Mouse (Mus musculus) frontal cortex, adult (tissue): Measurements from ENCODE around the gene Eif4g1.

Experiments
- ATAC-seq: cut with Nextera tagmentation; 2 replicates; pipeline ENCODE4 v1.9.2; 2017; ENCODE audit warnings: mild to moderate bottlenecking, moderate library complexity, mixed read lengths; ENCODE audit not compliant: low TSS enrichment

Gene Eif4g1

DNA sequence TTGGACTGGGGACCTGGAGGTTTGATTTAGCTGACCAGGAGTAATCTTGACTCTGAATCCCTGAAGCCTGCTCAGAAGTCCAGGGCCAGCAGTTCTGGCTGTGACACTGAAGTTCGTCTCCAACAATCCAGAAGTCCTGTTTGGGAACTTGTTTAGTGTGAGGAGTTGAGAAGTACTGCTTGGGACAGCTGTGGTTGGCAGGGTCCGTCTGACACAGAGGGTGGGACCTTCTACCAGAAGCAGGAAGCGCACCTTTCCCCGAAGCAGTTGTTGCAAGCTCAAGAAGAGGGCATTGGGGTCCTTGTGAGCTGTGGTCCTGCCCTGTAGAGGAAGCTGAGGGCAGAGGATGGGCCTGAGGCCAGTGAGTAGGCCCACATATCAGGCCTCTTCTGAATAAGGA lies 57.6 kb downstream of the Eif4g1 start:
- ATAC-seq = no peak

DNA sequence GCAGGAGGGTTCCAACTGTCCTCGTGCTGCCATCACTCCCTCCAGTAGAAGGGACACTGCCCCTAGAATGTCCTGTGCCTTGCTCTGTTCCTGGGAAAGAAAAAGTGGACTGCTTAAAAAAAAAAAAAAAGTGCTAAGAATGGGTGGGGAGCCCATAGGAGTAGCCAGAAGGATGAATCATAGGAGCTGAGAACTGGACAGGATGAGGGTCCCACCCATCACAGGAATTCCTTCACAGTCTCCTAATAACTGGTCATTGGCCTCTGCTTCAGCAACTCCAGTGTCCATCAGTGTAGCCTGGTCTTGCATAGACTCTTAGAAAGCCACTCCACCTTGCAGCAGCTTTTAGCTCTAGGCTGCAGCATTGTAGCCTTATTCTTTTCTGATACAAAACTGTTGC lies 58.3 kb downstream of the Eif4g1 start:
- no peak for ATAC-seq

DNA sequence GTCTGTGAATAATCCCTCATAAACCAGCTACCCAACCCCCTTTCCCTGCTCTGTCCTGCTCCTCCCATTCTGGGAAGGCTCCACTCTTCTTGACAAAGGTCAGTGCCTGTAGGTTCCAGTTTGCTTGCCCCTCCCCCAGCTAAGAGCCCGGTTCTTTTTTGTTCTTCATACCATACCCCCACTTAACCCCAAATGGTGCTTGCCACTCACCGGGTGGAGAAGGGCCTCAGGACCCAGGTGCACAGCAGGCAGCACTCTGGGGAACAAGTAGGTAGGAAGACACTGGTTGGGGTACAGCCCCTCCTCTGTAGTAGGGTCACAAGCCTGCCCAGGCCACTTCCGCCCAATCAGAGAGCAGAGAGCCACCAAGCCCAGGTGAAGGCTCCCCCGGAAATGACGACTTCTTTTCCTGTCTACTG lies 62.2 kb downstream of the Eif4g1 start:
- ATAC-seq = no peak

DNA sequence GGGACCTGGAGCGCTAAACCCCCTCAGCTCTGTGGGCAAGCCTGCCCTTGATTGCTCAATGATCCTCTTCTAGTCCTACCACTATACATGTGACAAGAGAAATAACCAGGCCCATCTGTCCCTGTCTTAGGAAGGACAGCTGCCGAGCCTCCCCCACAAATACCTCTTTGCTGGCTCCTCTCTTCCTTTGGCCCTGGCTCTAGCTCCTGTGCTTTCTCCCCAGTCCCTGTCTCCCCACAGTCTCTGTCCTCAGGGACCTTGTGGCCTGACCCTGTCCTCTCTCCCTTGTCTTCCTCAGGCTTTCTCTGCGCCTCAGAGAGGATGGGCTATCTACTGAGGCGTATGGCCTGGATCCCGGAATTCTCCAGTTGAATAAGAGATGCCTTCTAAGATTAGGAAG lies 63.6 kb downstream of the Eif4g1 start:
- ATAC-seq = peak; percentile 66

GRCm38 (mm10) chr16:20732251-20732924 lies 64.3 kb downstream of the Eif4g1 start:
- ATAC-seq = peak; percentile 14; the same call in 1 of the 2 replicates

DNA sequence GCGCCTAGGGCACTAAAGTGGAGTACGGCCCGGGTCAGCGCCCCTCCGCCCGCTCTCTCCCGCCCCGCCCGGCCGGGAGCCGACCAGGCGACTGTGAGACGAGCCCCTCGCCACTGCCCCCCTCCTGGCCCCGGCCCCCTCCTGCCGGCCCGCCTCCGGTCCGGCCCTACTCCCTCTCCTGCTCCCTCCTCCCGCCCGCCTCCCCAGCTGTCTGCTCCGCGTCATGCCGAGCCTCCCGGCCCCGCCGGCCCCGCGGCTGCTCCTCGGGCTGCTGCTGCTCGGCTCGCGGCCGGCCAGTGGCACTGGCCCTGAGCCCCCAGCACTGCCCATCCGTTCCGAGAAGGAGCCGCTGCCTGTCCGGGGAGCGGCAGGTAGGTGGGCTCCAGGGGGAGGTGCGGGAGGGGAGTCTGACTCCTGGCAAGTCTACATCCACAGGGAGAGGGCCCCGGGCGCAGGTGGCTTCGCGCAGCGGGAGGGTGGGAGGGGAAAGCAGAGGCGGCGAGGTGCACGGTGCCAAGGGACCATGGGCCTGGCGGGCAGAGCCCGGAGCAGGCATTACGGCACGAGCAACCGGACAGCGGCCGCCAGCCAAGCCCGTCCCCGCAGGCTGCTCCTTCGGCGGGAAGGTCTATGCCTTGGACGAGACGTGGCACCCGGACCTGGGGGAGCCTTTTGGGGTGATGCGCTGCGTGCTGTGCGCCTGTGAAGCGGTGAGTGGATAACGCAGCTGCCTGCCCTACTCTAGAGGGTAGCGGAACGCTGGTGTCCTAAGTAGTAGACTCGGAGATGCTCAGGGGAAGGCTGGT lies 65.0 kb downstream of the Eif4g1 start, which contains the start of gene Chrd:
Gene Chrd, plus strand, starts transcription at position 203 of the 806 bp plus-strand sequence.
- ATAC-seq = peak; percentile 60

- ATAC-seq = no peak
Observed at GRCm38 (mm10) chr16:20733731-20734730, 65.9 kb downstream of the Eif4g1 start, which contains the start of gene Thpo. Thpo (minus strand) TSS chr16:20734511.

DNA sequence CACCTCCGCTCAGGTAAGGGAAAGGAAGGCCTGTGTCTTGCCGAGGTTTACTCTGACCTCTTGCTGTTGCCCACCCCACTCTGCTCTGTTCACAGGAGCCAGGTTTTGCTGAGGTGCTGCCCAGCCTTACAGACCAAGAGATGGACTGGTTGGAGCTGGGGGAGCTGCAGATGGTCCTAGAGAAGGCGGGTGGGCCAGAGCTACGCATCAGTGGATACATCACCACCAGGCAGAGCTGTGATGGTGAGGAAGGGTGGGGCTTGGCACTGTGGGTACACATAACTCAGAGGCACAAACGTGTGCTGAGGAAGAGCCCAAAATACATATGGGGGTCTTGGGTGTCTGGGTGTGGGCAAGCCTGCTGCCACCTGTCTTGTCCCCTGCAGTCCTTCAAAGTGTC lies 67.5 kb downstream of the Eif4g1 start:
- no peak for ATAC-seq

DNA sequence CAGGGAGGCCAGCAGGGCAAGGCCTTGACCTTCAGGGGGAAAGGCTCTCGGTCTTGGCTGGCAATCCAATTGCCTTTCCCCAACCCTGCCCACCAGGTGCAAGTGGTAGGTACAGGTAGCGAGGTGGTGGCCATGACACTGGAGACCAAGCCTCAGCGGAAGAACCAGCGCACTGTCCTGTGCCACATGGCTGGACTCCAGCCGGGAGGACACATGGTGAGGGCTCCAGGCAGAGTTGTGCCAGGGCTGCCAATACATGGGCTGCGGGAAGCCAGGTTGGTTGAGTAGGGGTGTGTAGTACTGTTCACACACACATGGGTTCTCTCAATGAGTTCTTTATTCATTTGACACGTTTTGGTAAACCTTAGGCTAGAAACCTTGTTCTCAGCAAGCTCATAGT lies 68.1 kb downstream of the Eif4g1 start:
- ATAC-seq = no peak

DNA sequence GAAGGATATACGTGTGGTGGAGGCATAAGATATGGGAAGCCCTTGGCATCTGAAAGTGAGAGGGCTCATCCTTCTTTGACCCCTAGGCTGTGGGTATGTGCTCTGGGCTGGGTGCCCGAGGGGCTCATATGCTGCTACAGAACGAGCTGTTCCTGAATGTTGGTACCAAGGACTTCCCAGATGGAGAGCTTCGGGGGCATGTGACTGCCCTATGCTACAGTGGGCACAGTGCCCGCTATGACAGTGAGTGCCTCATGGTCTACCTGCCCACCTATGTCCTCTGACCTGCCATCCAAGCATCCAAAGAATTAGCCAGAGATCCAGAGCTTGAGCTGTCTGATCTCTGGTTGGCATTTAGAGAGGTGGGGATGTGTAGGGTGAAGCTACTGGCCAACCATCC lies 68.7 kb downstream of the Eif4g1 start:
- no peak for ATAC-seq

GRCm38 (mm10) chr16:20739845-20740244 lies 71.7 kb downstream of the Eif4g1 start:
- ATAC-seq = no peak
